Mouse (Mus musculus): ENCODE data around the gene Abcb1b.

- TF ChIP-seq EP300 (IDR thresholded peaks at IDR 0.05) (no peak), CTCF (IDR thresholded peaks at IDR 0.05) (no peak)
Measured at GRCm38 (mm10) chr5:8807137-8808004, 9.4 kb downstream of the Abcb1b start.

All from lung, postnatal 0 days (tissue).